Mouse (Mus musculus) left cerebral cortex, adult 8-10 months (tissue): ENCODE data around the gene Fam171a2. TPM values are rescaled to one million over a fixed set of nuclear protein-coding genes. Genes with fewer than 3 reads are reported as not detected.
"Not testable (repeated sequence)": the region's sequence is repeated elsewhere in the genome, so short reads cannot be mapped to it uniquely, and the experiment has no call there.

Experiments
- DNase-seq, 2 experiments: peaks; one replicate each; pipeline ENCODE4 v3.0.0; 2022; ENCODE audit warnings: low spot score in 2 of 2
- microRNA-seq, 2 experiments: library from miRNA; unstranded; fragments of <30 nt; microRNA quantifications; one replicate each; pipeline ENCODE4 v1.2.0; 2022
- total RNA-seq, 4 experiments: library from RNA; stranded (reverse); gene quantifications; 2 replicates each; pipeline ENCODE4 v1.2.4; 2022

Gene Fam171a2
- total RNA-seq, 4 experiments from 2014 or later = 88.3 to 104 (median 96.8) TPM

DNA sequence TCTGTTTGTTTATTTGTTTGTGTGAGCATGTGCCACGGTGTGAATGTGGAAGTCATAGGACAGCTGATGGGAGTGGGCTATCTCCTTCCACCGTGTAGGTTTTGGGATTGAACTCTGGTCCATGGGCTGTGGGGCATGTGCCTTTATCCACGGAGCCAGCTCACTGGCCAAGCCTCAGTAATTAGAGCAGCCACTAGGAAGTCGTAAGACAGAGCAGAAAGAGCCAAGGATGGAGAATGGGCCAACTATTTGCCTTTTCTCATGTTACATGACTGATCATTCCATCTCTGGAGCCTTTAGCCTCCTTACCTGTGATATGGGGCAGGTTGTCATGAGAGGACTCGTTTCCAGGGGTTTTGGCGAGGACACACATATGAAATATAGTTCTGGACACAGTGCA, 51.2 kb downstream of the Fam171a2 start:
- peak in 1 of 2 experiments; percentile 5 for DNase-seq

GRCm38 (mm10) chr11:102395250-102395649, 52.2 kb downstream of the Fam171a2 start:
- DNase-seq = peak in 1 of 2 experiments; percentile 9

DNA sequence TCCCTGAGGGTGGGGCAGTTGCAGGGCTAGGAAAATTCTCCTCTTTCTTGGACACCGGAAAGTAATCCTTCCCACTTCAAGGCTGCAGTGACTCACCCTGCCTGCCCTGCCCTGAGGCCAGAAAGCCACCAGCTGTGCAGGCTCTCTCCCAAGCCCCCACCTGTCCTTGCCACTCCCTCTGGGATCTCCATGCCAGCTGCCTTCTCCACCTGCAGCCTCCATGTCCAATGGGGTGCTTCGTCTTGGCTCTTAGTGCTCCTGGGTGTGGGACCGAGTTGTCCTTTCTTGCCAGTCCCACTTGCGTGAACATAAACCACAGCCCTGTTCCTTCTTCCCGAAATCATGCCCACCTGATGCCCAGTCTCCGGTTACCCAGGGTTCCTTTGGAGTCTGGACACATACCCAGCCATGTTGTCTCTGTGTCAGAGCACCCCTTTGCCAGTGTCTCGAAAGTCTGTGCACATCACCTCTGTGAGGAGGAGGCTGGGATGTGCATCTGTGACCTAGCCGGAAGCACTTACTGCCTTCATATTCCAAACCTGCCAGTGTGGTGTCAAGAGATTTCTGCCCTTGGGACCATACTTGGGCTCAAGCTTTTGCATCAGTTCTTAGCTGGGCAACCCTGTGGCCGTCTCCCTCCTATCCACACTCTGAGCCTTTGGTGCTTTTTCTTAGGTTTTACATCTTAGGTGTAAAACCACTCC, 52.9 kb downstream of the Fam171a2 start:
- DNase-seq = peak in 1 of 2 experiments; percentile 8

GRCm38 (mm10) chr11:102393719-102394420, 53.6 kb downstream of the Fam171a2 start:
- DNase-seq = peak in 1 of 2 experiments; percentile 33

DNA sequence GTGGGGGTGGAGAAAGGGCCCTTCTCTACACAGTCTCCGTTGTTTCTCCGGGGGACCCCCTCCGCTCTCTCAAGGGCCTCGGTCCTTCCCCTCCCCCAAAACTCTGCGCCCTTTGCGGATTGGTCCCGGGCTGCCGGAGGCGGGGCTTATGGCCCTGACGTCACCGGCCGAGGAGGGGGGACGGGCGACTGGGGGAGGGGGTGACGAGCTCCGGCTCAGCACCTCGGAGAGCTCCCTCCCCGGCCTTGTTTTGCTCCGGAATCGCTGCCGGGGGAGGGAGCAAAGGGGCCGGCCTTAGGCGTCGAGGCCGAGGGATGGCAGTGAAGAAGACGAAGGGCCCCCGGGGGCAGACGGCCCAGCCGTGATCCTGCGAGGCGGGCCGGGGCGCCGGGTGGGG, 54.2 kb downstream of the Fam171a2 start, which contains the start of gene Rundc3a:
Rundc3a (plus strand) TSS at position 166 of the 397 bp plus-strand sequence.
- peak; percentile 82 to 94 for DNase-seq

DNA sequence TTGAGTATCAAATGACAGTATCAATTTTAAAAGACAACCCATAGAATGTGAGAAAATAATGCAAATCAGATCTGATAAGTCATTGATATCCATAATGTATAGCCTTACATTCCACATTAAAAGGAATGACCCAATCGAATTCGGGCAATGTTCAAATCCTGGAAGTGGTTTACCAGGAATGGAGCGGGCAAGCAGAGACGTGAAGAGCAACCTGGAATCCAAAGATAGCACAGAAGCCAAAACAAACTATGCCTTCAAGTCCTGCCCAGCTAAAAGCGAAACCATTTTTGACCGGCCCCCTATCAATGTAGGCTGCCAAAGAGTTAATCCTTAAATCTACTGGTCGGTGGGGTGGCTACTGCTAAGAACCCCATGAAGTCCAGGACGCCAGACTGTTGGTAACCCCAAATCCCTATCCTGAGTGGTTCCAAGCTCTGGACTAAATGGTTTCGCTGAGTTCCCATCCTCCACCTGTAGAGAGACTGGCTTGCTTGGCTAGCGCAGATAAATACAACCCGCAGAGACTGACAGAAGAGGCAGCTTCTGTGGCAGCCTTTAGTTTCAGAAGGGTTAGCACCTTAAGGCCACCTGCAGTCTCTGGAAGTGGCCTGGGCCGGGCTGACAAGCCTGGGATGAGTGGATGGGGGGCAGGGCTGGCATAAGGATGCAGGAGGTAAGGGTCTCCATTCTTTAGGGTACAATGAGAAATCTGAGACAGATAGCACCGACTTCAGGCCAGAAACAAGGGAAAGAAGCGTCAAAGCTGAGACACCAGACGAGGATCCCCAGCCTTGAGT, 54.8 kb downstream of the Fam171a2 start:
- no peak for DNase-seq

GRCm38 (mm10) chr11:102389436-102389835, 58.0 kb downstream of the Fam171a2 start:
- DNase-seq = not testable (repeated sequence)

Small RNA genes within 50 kb of the gene (microRNA-seq; reads per million reads assigned to microRNA genes)
- 1.3 to 2.0 reads per million in 2 experiments for gene Mir6930

Other genes with a start within 250 kb of the Fam171a2 start
- gene Hdac5, start 217.5 kb downstream of the Fam171a2 start, total RNA-seq = 100 to 1,000 TPM; 245 to 275 (median 254) TPM
- 1 to 10 TPM in 3 of 4 experiments, under 1 TPM in 1; 0.76 to 1.6 (median 1.4) TPM for gene BC030867, start 198.8 kb downstream of the Fam171a2 start, total RNA-seq
- 1 to 10 TPM; 2.8 to 3.7 (median 3.3) TPM for gene Asb16, start 178.9 kb downstream of the Fam171a2 start, total RNA-seq
- gene Tmub2, start 162.8 kb downstream of the Fam171a2 start, total RNA-seq = 10 to 100 TPM; 62.1 to 70.6 (median 65.6) TPM
- 100 to 1,000 TPM; 202 to 218 (median 208) TPM for gene Atxn7l3, start 151.1 kb downstream of the Fam171a2 start, total RNA-seq
- 100 to 1,000 TPM; 102 to 118 (median 113) TPM for gene Ubtf, start 127.9 kb downstream of the Fam171a2 start, total RNA-seq
- under 1 TPM in 3 of 4 experiments, not detected in 1; 0.08 to 0.41 (median 0.24) TPM for gene Slc4a1, start 81.5 kb downstream of the Fam171a2 start, total RNA-seq
- 100 to 1,000 TPM; 433 to 468 (median 439) TPM for gene Rundc3a, start 54.3 kb downstream of the Fam171a2 start, total RNA-seq
- 10 to 100 TPM; 64.1 to 75.4 (median 68.9) TPM for gene Slc25a39, start 39.7 kb downstream of the Fam171a2 start, total RNA-seq
- 100 to 1,000 TPM in 2 of 4 experiments, 10 to 100 TPM in 2; 51.6 to 142 (median 80.2) TPM for gene Grn, start 17.4 kb downstream of the Fam171a2 start, total RNA-seq
- 1 to 10 TPM; 2.2 to 7.8 (median 3.2) TPM for gene Itga2b, start 22.4 kb upstream of the Fam171a2 start, total RNA-seq
- 10 to 100 TPM; 53.4 to 64.9 (median 58.6) TPM for gene Gpatch8, start 108.7 kb upstream of the Fam171a2 start, total RNA-seq
- 1 to 10 TPM; 2.7 to 5.8 (median 4.2) TPM for gene Gm11627, start 131.8 kb upstream of the Fam171a2 start, total RNA-seq
- gene Fzd2, start 156.7 kb upstream of the Fam171a2 start, total RNA-seq = 10 to 100 TPM in 1 of 4 experiments, 1 to 10 TPM in 3; 7.4 to 10.5 (median 9.6) TPM
- not detected for gene Meioc, start 216.0 kb upstream of the Fam171a2 start, total RNA-seq